Mouse (Mus musculus): ENCODE results near the gene Gpr153. TPM values are rescaled to one million over a fixed set of nuclear protein-coding genes. Genes with fewer than 3 reads are reported as not detected.

Gpr153 gene
- total and polyA plus RNA-seq, 3 experiments = 3.5 to 16.6 (median 8.3) TPM

- DNase-seq = no peak
Measured at GRCm38 (mm10) chr4:152315498-152316213, 41.6 kb downstream of the Gpr153 start.

GRCm38 (mm10) chr4:152317631-152318033, 43.6 kb downstream of the Gpr153 start:
- no peak for DNase-seq

GRCm38 (mm10) chr4:152318517-152319234, 44.6 kb downstream of the Gpr153 start, which contains the start of gene Rnf207:
Gene Rnf207, minus strand, starts transcription at chr4:152318993.
- peak; percentile 79 for DNase-seq

GRCm38 (mm10) chr4:152321464-152321863, 47.4 kb downstream of the Gpr153 start:
- no peak for DNase-seq

- DNase-seq = no peak
Measured at GRCm38 (mm10) chr4:152324641-152325562, 50.9 kb downstream of the Gpr153 start.

GRCm38 (mm10) chr4:152325574-152326411, 51.8 kb downstream of the Gpr153 start, which contains the start of gene Rpl22:
Gene Rpl22, plus strand, starts transcription at chr4:152325742.
- DNase-seq = peak; percentile 96

- no peak for DNase-seq
Measured at GRCm38 (mm10) chr4:152326543-152326942, 52.5 kb downstream of the Gpr153 start.

- peak; percentile 41 for DNase-seq
Measured at GRCm38 (mm10) chr4:152328691-152329090, 54.7 kb downstream of the Gpr153 start.

- peak; percentile 62 for DNase-seq
Measured at GRCm38 (mm10) chr4:152332952-152333351, 58.9 kb downstream of the Gpr153 start.

- DNase-seq = no peak
Measured at GRCm38 (mm10) chr4:152333587-152333986, 59.6 kb downstream of the Gpr153 start.

Other genes starting within 250 kb of the Gpr153 start
- 10 to 100 TPM in 1 of 2 experiments, 1 to 10 TPM in 1; 7.9 to 10.2 TPM for gene Zbtb48, start 246.6 kb upstream of the Gpr153 start, total RNA-seq (2021)
- gene Zbtb48, start 246.6 kb upstream of the Gpr153 start, polyA plus RNA-seq (2012; rRNA removed) = 9.1 and 10.5 TPM in 2 replicates
- gene Tas1r1, start 235.7 kb upstream of the Gpr153 start, total RNA-seq (2021) = 1 to 10 TPM in 1 of 2 experiments, not detected in 1; 1.4 TPM
- gene Tas1r1, start 235.7 kb upstream of the Gpr153 start, polyA plus RNA-seq (2012; rRNA removed) = 0.09 TPM in 1 of 2 replicates, not detected in the other
- gene Nol9, start 234.9 kb upstream of the Gpr153 start, total RNA-seq (2021) = 10 to 100 TPM; 16.8 to 30.6 TPM
- gene Nol9, start 234.9 kb upstream of the Gpr153 start, polyA plus RNA-seq (2012; rRNA removed) = 21.3 and 27.4 TPM in 2 replicates
- 10 to 100 TPM in 1 of 2 experiments, 1 to 10 TPM in 1; 7.4 to 15.5 TPM for gene Plekhg5, start 201.7 kb upstream of the Gpr153 start, total RNA-seq (2021)
- 21.9 and 30.7 TPM in 2 replicates for gene Plekhg5, start 201.7 kb upstream of the Gpr153 start, polyA plus RNA-seq (2012; rRNA removed)
- 1 to 10 TPM in 1 of 2 experiments, under 1 TPM in 1; 0.79 to 1.3 TPM for gene Tnfrsf25, start 158.3 kb upstream of the Gpr153 start, total RNA-seq (2021)
- 2.5 TPM in 2 replicates for gene Tnfrsf25, start 158.3 kb upstream of the Gpr153 start, polyA plus RNA-seq (2012; rRNA removed)
- 1 to 10 TPM; 1.7 to 2.3 TPM for gene Espn, start 121.9 kb upstream of the Gpr153 start, total RNA-seq (2021)
- 8.3 and 10.4 TPM in 2 replicates for gene Espn, start 121.9 kb upstream of the Gpr153 start, polyA plus RNA-seq (2012; rRNA removed)
- gene Hes2, start 115.4 kb upstream of the Gpr153 start, total RNA-seq (2021) = not detected
- gene Hes2, start 115.4 kb upstream of the Gpr153 start, polyA plus RNA-seq (2012; rRNA removed) = 0.57 TPM in 1 of 2 replicates, not detected in the other
- gene Acot7, start 96.1 kb upstream of the Gpr153 start, total RNA-seq (2021) = 10 to 100 TPM; 43.4 to 65.0 TPM
- gene Acot7, start 96.1 kb upstream of the Gpr153 start, polyA plus RNA-seq (2012; rRNA removed) = 22.1 and 25.5 TPM in 2 replicates
- not detected for gene Hes3, start 17.4 kb downstream of the Gpr153 start, total RNA-seq (2021)
- gene Hes3, start 17.4 kb downstream of the Gpr153 start, polyA plus RNA-seq (2012; rRNA removed) = 0.30 TPM in 1 of 2 replicates, not detected in the other
- gene Icmt, start 23.0 kb downstream of the Gpr153 start, total RNA-seq (2021) = 10 to 100 TPM; 34.6 to 49.1 TPM
- 39.5 and 48.3 TPM in 2 replicates for gene Icmt, start 23.0 kb downstream of the Gpr153 start, polyA plus RNA-seq (2012; rRNA removed)
- 1 to 10 TPM in 1 of 2 experiments, under 1 TPM in 1; 0.84 to 1.1 TPM for gene Rnf207, start 44.8 kb downstream of the Gpr153 start, total RNA-seq (2021)
- gene Rnf207, start 44.8 kb downstream of the Gpr153 start, polyA plus RNA-seq (2012; rRNA removed) = 0.26 and 0.67 TPM in 2 replicates
- 100 to 1,000 TPM; 401 to 498 TPM for gene Rpl22, start 51.5 kb downstream of the Gpr153 start, total RNA-seq (2021)
- gene Rpl22, start 51.5 kb downstream of the Gpr153 start, polyA plus RNA-seq (2012; rRNA removed) = 12.3 and 12.5 TPM in 2 replicates
- 1 to 10 TPM; 5.0 to 7.9 TPM for gene Chd5, start 64.4 kb downstream of the Gpr153 start, total RNA-seq (2021)
- 3.0 and 3.5 TPM in 2 replicates for gene Chd5, start 64.4 kb downstream of the Gpr153 start, polyA plus RNA-seq (2012; rRNA removed)
- gene Nphp4, start 202.5 kb downstream of the Gpr153 start, total RNA-seq (2021) = 1 to 10 TPM; 3.8 to 5.0 TPM
- 3.4 and 4.7 TPM in 2 replicates for gene Nphp4, start 202.5 kb downstream of the Gpr153 start, polyA plus RNA-seq (2012; rRNA removed)
- 1 to 10 TPM; 5.9 to 7.9 TPM for gene Kcnab2, start 203.6 kb downstream of the Gpr153 start, total RNA-seq (2021)
- gene Kcnab2, start 203.6 kb downstream of the Gpr153 start, polyA plus RNA-seq (2012; rRNA removed) = 3.2 and 3.6 TPM in 2 replicates

Data from adrenal gland, adult 2 months (tissue).